Mouse (Mus musculus): ENCODE measurements around the gene Plcd1. TPM values are rescaled to one million over a fixed set of nuclear protein-coding genes. Genes with fewer than 3 reads are reported as not detected.

Gene Plcd1
- total RNA-seq, 1 experiment from 2014 or later: 11.1 TPM

GRCm38 (mm10) chr9:119053964-119054576, 39.2 kb downstream of the Plcd1 start:
- no peak for DNase-seq

GRCm38 (mm10) chr9:119052154-119052944, 41.0 kb downstream of the Plcd1 start, which contains the start of gene Vill:
TSS of gene Vill (plus strand) at chr9:119052778.
- DNase-seq: peak; percentile 31

GRCm38 (mm10) chr9:119051158-119051557, 42.1 kb downstream of the Plcd1 start:
- no peak for DNase-seq

- DNase-seq: no peak
Observed at GRCm38 (mm10) chr9:119048182-119048903, 45.0 kb downstream of the Plcd1 start.

- no peak for DNase-seq
Observed at GRCm38 (mm10) chr9:119040101-119040775, 53.1 kb downstream of the Plcd1 start.

GRCm38 (mm10) chr9:119038574-119038973, 54.7 kb downstream of the Plcd1 start:
- no peak for DNase-seq

GRCm38 (mm10) chr9:119037076-119037730, 56.1 kb downstream of the Plcd1 start:
- DNase-seq: no peak

- peak; percentile 83 for DNase-seq
Observed at GRCm38 (mm10) chr9:119035836-119036235, 57.5 kb downstream of the Plcd1 start.

- DNase-seq: no peak
Observed at GRCm38 (mm10) chr9:119034676-119035665, 58.3 kb downstream of the Plcd1 start.

- DNase-seq: no peak
Observed at GRCm38 (mm10) chr9:119034069-119034468, 59.2 kb downstream of the Plcd1 start.

GRCm38 (mm10) chr9:119033111-119033921, 60.0 kb downstream of the Plcd1 start:
- DNase-seq: no peak

GRCm38 (mm10) chr9:119032538-119032937, 60.8 kb downstream of the Plcd1 start:
- no peak for DNase-seq

- peak; percentile 39 for DNase-seq
Observed at GRCm38 (mm10) chr9:119031772-119032171, 61.5 kb downstream of the Plcd1 start.

- DNase-seq: no peak
Observed at GRCm38 (mm10) chr9:119031038-119031437, 62.3 kb downstream of the Plcd1 start.

- DNase-seq: peak; percentile 81
Observed at GRCm38 (mm10) chr9:119029568-119029967, 63.7 kb downstream of the Plcd1 start.

- no peak for DNase-seq
Observed at GRCm38 (mm10) chr9:119028226-119029195, 64.8 kb downstream of the Plcd1 start.

GRCm38 (mm10) chr9:119027337-119027736, 66.0 kb downstream of the Plcd1 start:
- no peak for DNase-seq

- DNase-seq: no peak
Observed at GRCm38 (mm10) chr9:119025832-119026331, 67.4 kb downstream of the Plcd1 start.
